Mouse (Mus musculus) kidney, adult 2 months (tissue): ENCODE measurements around the gene Lmod2. TPM values are rescaled to one million over a fixed set of nuclear protein-coding genes. Genes with fewer than 3 reads are reported as not detected.
A peak's percentile ranks its signal among the peaks of the same experiment; 100 is the strongest.

Experiments used
- DNase-seq: peaks from one replicate; pipeline ENCODE4 v3.0.0; 2021
- H3K27ac ChIP-seq: fragments of 200-500 bp; 2 replicates; pipeline ENCODE4 v1.5.1; 2012; ENCODE audit warnings: low read depth, low read length, control low read depth, inconsistent platforms; ENCODE audit not compliant: insufficient read depth
- H3K27me3 ChIP-seq: fragments of 200-500 bp; replicated peaks from 2 replicates; pipeline ENCODE4 v1.6.1; 2012; ENCODE audit warnings: mild to moderate bottlenecking, moderate library complexity, low read length, inconsistent platforms; ENCODE audit not compliant: control insufficient read depth, insufficient read depth
- H3K36me3 ChIP-seq: fragments of 200-500 bp; 2 replicates; pipeline ENCODE4 v1.6.1; 2012; ENCODE audit warnings: mild to moderate bottlenecking, moderate library complexity, low read length, inconsistent platforms; ENCODE audit not compliant: control insufficient read depth, insufficient read depth
- H3K4me1 ChIP-seq: fragments of 200-500 bp; 2 replicates; pipeline ENCODE4 v1.6.1; 2011; ENCODE audit warnings: low read length; ENCODE audit not compliant: control insufficient read depth, insufficient read depth
- H3K4me3 ChIP-seq: fragments of 200-500 bp; 2 replicates; pipeline ENCODE4 v1.5.1; 2011; ENCODE audit warnings: mild to moderate bottlenecking, low read depth, low read length, control low read depth; ENCODE audit not compliant: insufficient read depth
- CTCF ChIP-seq: fragments of 200-500 bp; conservative IDR thresholded peaks from 2 replicates; pipeline ENCODE4 v1.5.1; 2011; ENCODE audit warnings: low read depth, mild to moderate bottlenecking, control low read depth, low read length, moderate library complexity, mixed read lengths; ENCODE audit not compliant: insufficient read depth, insufficient read length
- POLR2A ChIP-seq: fragments of 200-500 bp; IDR thresholded peaks from one replicate; pipeline ENCODE4 v1.6.1; 2011; ENCODE audit warnings: low read depth, low read length, control low read depth
- WGBS: fragments of 180-500 bp; shearing (Covaris S2); methylation state at CpG from one replicate; pipeline ENCODE4 v1.1.7; 2018; 5-methylcytosine and 5-hydroxymethylcytosine counted together
- polyA plus RNA-seq: library from polyadenylated mRNA; depleted of rRNA; stranded (reverse); fragments of >200 nt; gene quantifications from 2 replicates; pipeline ENCODE4 v1.2.3, GENCODE M21; 2012

The Lmod2 gene
- polyA plus RNA-seq, 1 experiment: 1.1 TPM

DNA sequence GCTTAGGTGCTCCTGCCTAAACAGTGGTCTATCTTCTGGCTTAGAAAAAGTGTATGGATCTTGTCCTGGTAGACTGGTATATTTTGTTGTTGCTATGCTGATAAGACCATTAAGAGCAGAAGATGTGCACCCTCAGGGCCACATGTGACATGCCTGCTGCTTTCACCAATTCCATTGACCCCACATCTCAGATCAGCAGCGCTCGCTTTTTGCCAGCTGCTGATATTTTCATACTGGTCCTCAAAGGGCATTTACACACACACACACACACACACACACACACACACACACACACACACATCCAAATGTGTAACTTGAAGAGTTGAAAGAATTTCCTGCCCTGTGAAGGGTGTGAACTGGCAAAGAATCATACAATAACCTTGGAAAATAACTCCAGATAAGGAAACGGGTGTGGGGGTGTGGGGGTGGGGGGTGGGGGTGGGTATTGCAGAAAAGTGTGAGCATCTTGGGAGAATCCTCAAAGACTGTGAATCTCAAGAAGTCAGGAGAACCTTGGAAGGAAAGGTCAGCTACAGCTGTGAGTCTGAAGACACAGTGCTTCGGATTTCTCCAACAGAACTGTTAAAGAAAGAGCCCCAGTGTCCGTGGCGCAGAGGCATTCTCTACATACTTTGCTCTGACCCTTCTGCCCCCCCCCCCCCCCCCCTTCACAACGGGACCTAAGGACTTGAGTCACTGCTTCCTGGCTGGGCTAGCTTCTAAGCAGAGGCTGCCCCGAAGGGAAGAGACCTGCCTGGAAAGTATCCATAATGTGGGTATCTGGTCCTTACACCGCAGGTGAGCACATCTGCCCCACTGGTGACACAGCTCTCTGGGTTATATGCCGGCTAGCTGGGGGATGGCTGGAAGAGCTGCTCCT is 11.9 kb upstream of the Lmod2 start:
- TF ChIP-seq CTCF: no peak
- TF ChIP-seq POLR2A: no peak
- Histone ChIP-seq H3K36me3 (no peaks in the 10 kb centered on the region), H3K27ac (peak overlapping the region; percentile 87), H3K4me1 (no peaks in the 10 kb centered on the region), H3K27me3 (no peaks in the 10 kb centered on the region), H3K4me3 (no peak overlapping the region)
- peak; percentile 37 for DNase-seq
- 39% methylated on average over 10 of the region's 10 CpGs for WGBS

GRCm38 (mm10) chr6:24586885-24587284 is 10.7 kb upstream of the Lmod2 start:
- Histone ChIP-seq H3K27me3 (no peaks in the 10 kb centered on the region), H3K4me1 (no peaks in the 10 kb centered on the region), H3K27ac (peak overlapping the region; percentile 52; the same call in 1 of the 2 replicates), H3K4me3 (no peak overlapping the region), H3K36me3 (no peaks in the 10 kb centered on the region)
- no peak for TF ChIP-seq POLR2A
- no peak for TF ChIP-seq CTCF
- 44% methylated on average over 3 of the region's 3 CpGs for WGBS
- peak; percentile 81 for DNase-seq

GRCm38 (mm10) chr6:24590282-24590681 is 7.3 kb upstream of the Lmod2 start:
- H3K27me3 ChIP-seq: no peaks in the 10 kb centered on the region
- no peaks in the 10 kb centered on the region for H3K4me1 ChIP-seq
- H3K27ac ChIP-seq: no peak overlapping the region
- WGBS: 96% methylated on average over 5 of the region's 5 CpGs
- no peak for DNase-seq
- H3K36me3 ChIP-seq: no peaks in the 10 kb centered on the region
- no peak overlapping the region for H3K4me3 ChIP-seq
- no peak for TF ChIP-seq CTCF
- TF ChIP-seq POLR2A: no peak

GRCm38 (mm10) chr6:24591525-24592218 is 5.9 kb upstream of the Lmod2 start:
- TF ChIP-seq POLR2A: no peak
- TF ChIP-seq CTCF: no peak
- no peaks in the 10 kb centered on the region for H3K36me3 ChIP-seq
- 58% methylated on average over 10 of the region's 10 CpGs for WGBS
- no peaks in the 10 kb centered on the region for H3K27me3 ChIP-seq
- H3K4me1 ChIP-seq: no peaks in the 10 kb centered on the region
- no peak for DNase-seq
- no peak overlapping the region for H3K4me3 ChIP-seq
- H3K27ac ChIP-seq: no peak overlapping the region

GRCm38 (mm10) chr6:24599179-24599578 is 1.6 kb downstream of the Lmod2 start:
- no peak for TF ChIP-seq CTCF
- TF ChIP-seq POLR2A: no peak
- no peak for DNase-seq
- no peak overlapping the region for H3K27ac ChIP-seq
- no peak overlapping the region for H3K4me3 ChIP-seq
- 96% methylated on average over 6 of the region's 6 CpGs for WGBS
- no peaks in the 10 kb centered on the region for H3K36me3 ChIP-seq
- H3K27me3 ChIP-seq: no peaks in the 10 kb centered on the region
- H3K4me1 ChIP-seq: 0 out of 2 replicates have a peak, but pooled peaks cover 2% of the 10 kb centered on the region

GRCm38 (mm10) chr6:24599639-24600038 is 2.1 kb downstream of the Lmod2 start:
- Histone ChIP-seq H3K4me3 (no peak overlapping the region), H3K4me1 (0 out of 2 replicates have a peak, but pooled peaks cover 2% of the 10 kb centered on the region), H3K36me3 (no peaks in the 10 kb centered on the region), H3K27me3 (no peaks in the 10 kb centered on the region), H3K27ac (no peak overlapping the region)
- WGBS: 90% methylated on average over 5 of the region's 5 CpGs
- TF ChIP-seq CTCF (no peak), POLR2A (no peak)
- DNase-seq: no peak

DNA sequence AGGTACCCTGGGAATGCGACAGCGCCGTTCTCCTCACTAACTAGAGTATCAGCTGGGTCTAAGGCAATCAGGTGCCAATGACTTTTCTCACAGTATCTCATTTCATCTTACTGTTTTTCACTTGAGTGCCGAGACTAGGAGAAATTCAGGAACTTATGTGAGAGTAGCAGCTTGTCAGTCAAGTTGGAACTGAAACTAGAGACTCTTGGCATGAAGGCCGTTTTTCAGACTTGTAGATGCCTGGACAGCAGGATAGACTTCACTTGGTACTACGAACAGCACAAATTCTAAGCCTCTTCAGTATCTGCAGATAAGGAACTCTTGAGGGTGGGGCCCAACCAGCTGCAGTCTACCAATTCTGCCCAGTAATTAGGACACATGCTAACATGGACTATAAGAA is 2.6 kb downstream of the Lmod2 start:
- DNase-seq: no peak
- Histone ChIP-seq H3K27me3 (no peaks in the 10 kb centered on the region), H3K4me3 (no peak overlapping the region), H3K4me1 (0 out of 2 replicates have a peak, but pooled peaks cover 2% of the 10 kb centered on the region), H3K36me3 (no peaks in the 10 kb centered on the region), H3K27ac (no peak overlapping the region)
- WGBS: 88% methylated on average over 6 of the region's 6 CpGs
- TF ChIP-seq CTCF (no peak), POLR2A (no peak)
